Mouse (Mus musculus): ENCODE measurements around the gene Sag. TPM values are rescaled to one million over a fixed set of nuclear protein-coding genes. Genes with fewer than 3 reads are reported as not detected.

Gene Sag
- total RNA-seq, 1 experiment from 2014 or later: 1.7 TPM

Other genes with a start within 250 kb of the Sag start
- 0.64 and 3.6 TPM in 2 replicates for gene Ngef, start 229.8 kb upstream of the Sag start, total RNA-seq (2021)
- 13.2 and 34.2 TPM in 2 replicates for gene Inpp5d, start 183.4 kb upstream of the Sag start, total RNA-seq (2021)
- 35.3 and 37.2 TPM in 2 replicates for gene Atg16l1, start 47.8 kb upstream of the Sag start, total RNA-seq (2021)
- gene Dgkd, start 49.6 kb downstream of the Sag start, total RNA-seq (2021): 81.6 and 129 TPM in 2 replicates
- 25.5 and 27.1 TPM in 2 replicates for gene Usp40, start 204.9 kb downstream of the Sag start, total RNA-seq (2021)

All from adrenal gland, postnatal 14 days (tissue).